Mouse (Mus musculus): Measurements from ENCODE around the gene Atxn7. TPM values are rescaled to one million over a fixed set of nuclear protein-coding genes. Genes with fewer than 3 reads are reported as not detected.

Gene Atxn7
- polyA plus RNA-seq, 1 experiment: 24.0 TPM

GRCm38 (mm10) chr14:14067648-14068472 lies 106.6 kb downstream of the Atxn7 start:
- WGBS: 6% methylated on average over 10 of the region's 10 CpGs
- Histone ChIP-seq H3K4me1 (ENCODE audit: control insufficient read depth, insufficient read depth, low read length) (peaks cover 7% of the 10 kb centered on the region; the same call in 1 of the 2 replicates), H3K4me3 (replicated peaks; ENCODE audit: insufficient read depth, low read depth, low read length) (peak overlapping the region; percentile 60), H3K27me3 (ENCODE audit: control insufficient read depth, insufficient read depth, low read length) (no peaks in the 10 kb centered on the region), H3K27ac (ENCODE audit: insufficient read depth, low read length) (peak overlapping the region; percentile 92)
- peak; percentile 66 to 67 for DNase-seq
- TF ChIP-seq POLR2A (IDR thresholded peaks at IDR 0.05; ENCODE audit: borderline replicate concordance, insufficient read depth, low read length) (peak; percentile 34; the same call in 1 of the 2 replicates), CTCF (IDR thresholded peaks at IDR 0.05; ENCODE audit: borderline replicate concordance, insufficient read depth, low read depth, low read length) (no peak)

- Histone ChIP-seq H3K4me3 (replicated peaks; ENCODE audit: insufficient read depth, low read depth, low read length) (no peak overlapping the region), H3K27me3 (ENCODE audit: control insufficient read depth, insufficient read depth, low read length) (no peaks in the 10 kb centered on the region), H3K4me1 (ENCODE audit: control insufficient read depth, insufficient read depth, low read length) (peaks cover 7% of the 10 kb centered on the region; the same call in 1 of the 2 replicates), H3K27ac (ENCODE audit: insufficient read depth, low read length) (no peak overlapping the region)
- TF ChIP-seq POLR2A (IDR thresholded peaks at IDR 0.05; ENCODE audit: borderline replicate concordance, insufficient read depth, low read length): no peak
- TF ChIP-seq CTCF (IDR thresholded peaks at IDR 0.05; ENCODE audit: borderline replicate concordance, insufficient read depth, low read depth, low read length): no peak
- DNase-seq: no peak
- 72% methylated on average over 3 of the region's 3 CpGs for WGBS
These were observed 107.3 kb downstream of the Atxn7 start for GRCm38 (mm10) chr14:14068553-14068952.

GRCm38 (mm10) chr14:14070541-14071315 lies 109.5 kb downstream of the Atxn7 start:
- DNase-seq: peak in 1 of 2 experiments; percentile 20
- 51% methylated on average over 6 of the region's 6 CpGs for WGBS
- Histone ChIP-seq H3K27me3 (ENCODE audit: control insufficient read depth, insufficient read depth, low read length) (no peaks in the 10 kb centered on the region), H3K27ac (ENCODE audit: insufficient read depth, low read length) (no peak overlapping the region), H3K4me1 (ENCODE audit: control insufficient read depth, insufficient read depth, low read length) (peaks cover 7% of the 10 kb centered on the region; the same call in 1 of the 2 replicates), H3K4me3 (replicated peaks; ENCODE audit: insufficient read depth, low read depth, low read length) (no peak overlapping the region)
- TF ChIP-seq POLR2A (IDR thresholded peaks at IDR 0.05; ENCODE audit: borderline replicate concordance, insufficient read depth, low read length) (no peak), CTCF (IDR thresholded peaks at IDR 0.05; ENCODE audit: borderline replicate concordance, insufficient read depth, low read depth, low read length) (no peak)

- TF ChIP-seq POLR2A (IDR thresholded peaks at IDR 0.05; ENCODE audit: borderline replicate concordance, insufficient read depth, low read length) (no peak), CTCF (IDR thresholded peaks at IDR 0.05; ENCODE audit: borderline replicate concordance, insufficient read depth, low read depth, low read length) (no peak)
- 67% methylated on average over 4 of the region's 4 CpGs for WGBS
- DNase-seq: no peak
- H3K27ac ChIP-seq (ENCODE audit: insufficient read depth, low read length): no peak overlapping the region
- no peak overlapping the region for H3K4me3 ChIP-seq (replicated peaks; ENCODE audit: insufficient read depth, low read depth, low read length)
- no peaks in the 10 kb centered on the region for H3K27me3 ChIP-seq (ENCODE audit: control insufficient read depth, insufficient read depth, low read length)
- peaks cover 12% of the 10 kb centered on the region for H3K4me1 ChIP-seq (ENCODE audit: control insufficient read depth, insufficient read depth, low read length)
These were observed 110.2 kb downstream of the Atxn7 start for GRCm38 (mm10) chr14:14071456-14071855.

GRCm38 (mm10) chr14:14080604-14081194 lies 119.5 kb downstream of the Atxn7 start:
- TF ChIP-seq CTCF (IDR thresholded peaks at IDR 0.05; ENCODE audit: borderline replicate concordance, insufficient read depth, low read depth, low read length): no peak
- TF ChIP-seq POLR2A (IDR thresholded peaks at IDR 0.05; ENCODE audit: borderline replicate concordance, insufficient read depth, low read length): no peak
- Histone ChIP-seq H3K4me3 (replicated peaks; ENCODE audit: insufficient read depth, low read depth, low read length) (no peak overlapping the region), H3K27me3 (ENCODE audit: control insufficient read depth, insufficient read depth, low read length) (no peaks in the 10 kb centered on the region), H3K4me1 (ENCODE audit: control insufficient read depth, insufficient read depth, low read length) (peaks cover 5% of the 10 kb centered on the region), H3K27ac (ENCODE audit: insufficient read depth, low read length) (no peak overlapping the region)
- no peak for DNase-seq
- 87% methylated on average over 6 of the region's 6 CpGs for WGBS

- Histone ChIP-seq H3K27me3 (ENCODE audit: control insufficient read depth, insufficient read depth, low read length) (no peaks in the 10 kb centered on the region), H3K4me1 (ENCODE audit: control insufficient read depth, insufficient read depth, low read length) (no peaks in the 10 kb centered on the region), H3K4me3 (replicated peaks; ENCODE audit: insufficient read depth, low read depth, low read length) (no peak overlapping the region), H3K27ac (ENCODE audit: insufficient read depth, low read length) (no peak overlapping the region)
- no peak for DNase-seq
- TF ChIP-seq POLR2A (IDR thresholded peaks at IDR 0.05; ENCODE audit: borderline replicate concordance, insufficient read depth, low read length) (no peak), CTCF (IDR thresholded peaks at IDR 0.05; ENCODE audit: borderline replicate concordance, insufficient read depth, low read depth, low read length) (no peak)
- 90% methylated on average over 8 of the region's 8 CpGs for WGBS
These were observed 122.6 kb downstream of the Atxn7 start for GRCm38 (mm10) chr14:14083811-14084210.

GRCm38 (mm10) chr14:14086711-14087263 lies 125.5 kb downstream of the Atxn7 start:
- Histone ChIP-seq H3K27ac (ENCODE audit: insufficient read depth, low read length) (no peak overlapping the region), H3K4me1 (ENCODE audit: control insufficient read depth, insufficient read depth, low read length) (no peaks in the 10 kb centered on the region), H3K4me3 (replicated peaks; ENCODE audit: insufficient read depth, low read depth, low read length) (no peak overlapping the region), H3K27me3 (ENCODE audit: control insufficient read depth, insufficient read depth, low read length) (no peaks in the 10 kb centered on the region)
- TF ChIP-seq POLR2A (IDR thresholded peaks at IDR 0.05; ENCODE audit: borderline replicate concordance, insufficient read depth, low read length): no peak
- TF ChIP-seq CTCF (IDR thresholded peaks at IDR 0.05; ENCODE audit: borderline replicate concordance, insufficient read depth, low read depth, low read length): no peak
- WGBS: 82% methylated on average over 4 of the region's 4 CpGs
- DNase-seq: no peak
